Mouse (Mus musculus): ENCODE measurements at regions not wholly inside any gene's neighbourhood (a gene's known extent, or its start where the extent isn't known, plus 50 kb on each side); places are given as distances from the start of the nearest gene placed in this dataset.

DNA sequence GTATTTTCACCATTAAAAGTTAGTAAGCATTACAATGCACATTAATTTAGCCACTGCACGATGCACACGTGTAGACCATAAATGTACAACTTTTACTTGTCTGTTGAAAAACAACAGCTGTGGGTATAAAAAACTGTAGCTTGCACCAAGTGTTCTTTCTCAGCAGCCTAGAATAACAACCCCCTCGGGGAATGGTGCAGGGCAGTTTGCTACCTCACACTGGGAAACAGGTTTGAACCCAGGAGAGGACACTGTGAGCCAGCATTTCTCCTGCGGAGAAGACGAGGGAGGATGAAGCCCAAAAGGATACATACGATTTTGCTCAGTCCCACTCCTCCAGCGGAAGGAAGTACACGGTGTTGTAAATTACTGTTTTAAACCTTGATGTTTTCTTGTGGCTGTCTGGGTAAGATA, 65.2 kb upstream of the Usp38 start:
- no peak for ATAC-seq (ENCODE audit: insufficient number of reproducible peaks, insufficient read depth, low FRiP score, low TSS enrichment, low read depth)
- Histone ChIP-seq H3K27me3 (no peaks in the 10 kb centered on the region), H3K4me2 (no peak overlapping the region), H3K4me1 (no peaks in the 10 kb centered on the region), H3K4me3 (no peak overlapping the region), H3K9ac (no peak overlapping the region), H3K9me3 (no peaks in the 10 kb centered on the region), H3K36me3 (no peaks in the 10 kb centered on the region), H3K27ac (no peak overlapping the region)
- WGBS = 81% methylated on average over 8 of the region's 8 CpGs

DNA sequence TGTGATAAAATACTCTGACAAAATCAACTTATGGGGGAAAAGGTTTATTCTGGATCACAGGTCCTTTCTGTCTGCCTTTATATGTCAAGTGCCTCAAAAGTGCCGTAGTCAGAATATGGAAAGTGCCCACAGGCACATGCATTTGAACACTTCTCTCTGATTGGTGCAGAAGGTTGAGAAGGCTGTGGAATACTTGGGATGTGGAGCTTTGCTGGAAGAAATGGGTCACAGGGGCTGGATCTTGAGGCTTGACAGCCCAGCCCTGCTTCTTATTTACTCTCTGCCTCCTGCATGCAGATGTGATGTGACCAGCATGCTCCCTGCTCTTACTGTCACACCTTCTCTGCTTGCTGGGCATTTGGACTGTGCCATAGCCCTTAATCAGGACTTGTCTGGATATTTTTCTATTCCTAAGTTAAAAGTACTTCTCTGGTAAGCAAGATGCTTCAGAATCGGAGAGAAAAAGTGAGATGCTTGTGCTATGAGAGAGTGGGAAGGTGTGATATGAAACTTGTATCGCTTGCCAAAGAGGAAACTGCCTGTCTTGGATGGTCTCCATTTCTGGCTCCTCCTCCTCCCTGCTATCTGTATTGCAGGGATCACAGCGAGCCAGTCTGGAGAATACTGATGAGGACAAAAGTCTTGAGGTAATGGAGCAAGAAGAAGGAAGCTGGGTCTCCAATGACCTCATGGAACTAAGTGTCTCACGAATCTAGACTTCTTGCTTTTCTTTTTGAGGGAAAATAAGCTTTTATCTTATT, 54.5 kb upstream of the Usp38 start:
- 76% methylated on average over 5 of the region's 5 CpGs for WGBS
- no peak overlapping the region for H3K27ac ChIP-seq
- no peaks in the 10 kb centered on the region for H3K9me3 ChIP-seq
- no peaks in the 10 kb centered on the region for H3K36me3 ChIP-seq
- ATAC-seq (ENCODE audit: insufficient number of reproducible peaks, insufficient read depth, low FRiP score, low TSS enrichment, low read depth) = no peak
- H3K9ac ChIP-seq = no peak overlapping the region
- no peak overlapping the region for H3K4me3 ChIP-seq
- no peak overlapping the region for H3K4me2 ChIP-seq
- no peaks in the 10 kb centered on the region for H3K27me3 ChIP-seq
- H3K4me1 ChIP-seq = no peaks in the 10 kb centered on the region

DNA sequence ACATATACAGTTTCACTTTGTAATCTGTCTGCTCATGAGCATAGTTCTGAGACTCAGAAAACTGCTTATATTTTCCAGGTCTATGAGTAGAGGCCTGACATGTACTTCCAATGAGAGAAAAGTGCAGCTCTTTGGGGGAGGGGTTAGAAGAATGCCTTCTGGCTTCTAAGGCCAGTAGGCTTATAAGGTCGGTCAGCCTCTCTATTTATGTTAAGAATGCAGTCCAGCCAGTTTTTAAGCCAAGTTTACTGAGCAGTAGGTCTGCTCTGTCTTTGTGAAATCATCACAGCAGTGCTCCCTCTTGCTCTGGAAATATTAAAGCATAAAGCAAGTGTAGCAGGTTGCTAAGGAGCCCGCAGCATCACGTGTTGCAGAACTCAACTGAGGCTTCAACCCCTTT, 53.8 kb upstream of the Usp38 start:
- WGBS = 57% methylated on average over 3 of the region's 3 CpGs
- 0 out of 2 replicates have a peak, but pooled peaks have one; percentile 48 for ATAC-seq (ENCODE audit: insufficient number of reproducible peaks, insufficient read depth, low FRiP score, low TSS enrichment, low read depth)

GRCm38 (mm10) chr8:81066765-81067164, 52.0 kb upstream of the Usp38 start:
- Histone ChIP-seq H3K27me3 (no peaks in the 10 kb centered on the region), H3K9me3 (no peaks in the 10 kb centered on the region), H3K4me2 (no peak overlapping the region), H3K4me1 (peaks cover 9% of the 10 kb centered on the region; the same call in 1 of the 2 replicates), H3K9ac (no peak overlapping the region), H3K4me3 (no peak overlapping the region), H3K36me3 (no peaks in the 10 kb centered on the region), H3K27ac (no peak overlapping the region)
- no peak for ATAC-seq (ENCODE audit: insufficient number of reproducible peaks, insufficient read depth, low FRiP score, low TSS enrichment, low read depth)
- 82% methylated on average over 2 of the region's 2 CpGs for WGBS

More for the DNA sequence above, 53.8 kb upstream of the Usp38 start:
- Histone ChIP-seq H3K9ac (no peak overlapping the region), H3K4me1 (no peaks in the 10 kb centered on the region), H3K27ac (no peak overlapping the region), H3K4me2 (no peak overlapping the region), H3K27me3 (no peaks in the 10 kb centered on the region), H3K4me3 (no peak overlapping the region), H3K9me3 (no peaks in the 10 kb centered on the region), H3K36me3 (no peaks in the 10 kb centered on the region)

Measured in embryonic facial prominence, embryonic 13.5 days (tissue).